Mouse (Mus musculus) heart, embryonic 15.5 days (tissue): ENCODE data around the gene Rnf157. TPM values are rescaled to one million over a fixed set of nuclear protein-coding genes. Genes with fewer than 3 reads are reported as not detected.

ENCODE experiments used
- ATAC-seq: fragments of 200-750 bp; cut with Nextera tagmentation; replicated peaks from 2 replicates; pipeline ENCODE4 v1.8.0; 2017; ENCODE audit warnings: low read depth, moderate TSS enrichment; ENCODE audit not compliant: insufficient number of reproducible peaks, insufficient read depth, low FRiP score
- H3K27ac ChIP-seq: fragments of 300-500 bp; sonication (generic); 2 replicates; pipeline ENCODE4 v1.5.1; 2015; ENCODE audit warnings: mild to moderate bottlenecking, inconsistent platforms
- H3K27me3 ChIP-seq: fragments of 300-500 bp; sonication (generic); 2 replicates; pipeline ENCODE4 v1.6.1; 2015; ENCODE audit warnings: inconsistent platforms
- H3K36me3 ChIP-seq: fragments of 300-500 bp; sonication (generic); 2 replicates; pipeline ENCODE4 v1.6.1; 2015; ENCODE audit warnings: mild to moderate bottlenecking, inconsistent platforms
- H3K4me1 ChIP-seq: fragments of 300-500 bp; sonication (generic); replicated peaks from 2 replicates; pipeline ENCODE4 v1.6.1; 2015; ENCODE audit warnings: inconsistent platforms
- H3K4me2 ChIP-seq: fragments of 300-500 bp; sonication (generic); 2 replicates; pipeline ENCODE4 v1.6.1; 2015; ENCODE audit warnings: inconsistent platforms, mild to moderate bottlenecking, moderate library complexity
- H3K4me3 ChIP-seq: fragments of 300-500 bp; sonication (generic); 2 replicates; pipeline ENCODE4 v1.5.1; 2015; ENCODE audit warnings: mild to moderate bottlenecking, inconsistent platforms
- H3K9ac ChIP-seq: fragments of 300-500 bp; sonication (generic); 2 replicates; pipeline ENCODE4 v1.6.1; 2015; ENCODE audit warnings: mild to moderate bottlenecking, inconsistent platforms
- H3K9me3 ChIP-seq: fragments of 300-500 bp; sonication (generic); replicated peaks from 2 replicates; pipeline ENCODE4 v1.6.1; 2016; ENCODE audit warnings: inconsistent platforms
- WGBS: fragments of 180-500 bp; shearing (Covaris S2); methylation state at CpG from one replicate; pipeline ENCODE4 v1.1.7; 2015; ENCODE audit warnings: mixed read lengths; 5-methylcytosine and 5-hydroxymethylcytosine counted together
- polyA plus RNA-seq: library from polyadenylated mRNA; unstranded; fragments of >200 nt; fragmentation: Nextera tagmentation; extraction: Ambion mirVana; gene quantifications from 2 replicates; pipeline ENCODE4 v1.2.1, GENCODE M21; 2015

Gene Rnf157
- polyA plus RNA-seq, 1 experiment from 2014 or later = 7.1 TPM

- Histone ChIP-seq H3K27me3 (no peaks in the 10 kb centered on the region), H3K4me1 (no peaks in the 10 kb centered on the region), H3K4me3 (no peak overlapping the region), H3K36me3 (no peaks in the 10 kb centered on the region), H3K4me2 (no peak overlapping the region), H3K27ac (no peak overlapping the region), H3K9ac (no peak overlapping the region), H3K9me3 (no peaks in the 10 kb centered on the region)
- WGBS = 75% methylated on average over 7 of the region's 7 CpGs
- ATAC-seq = no peak
Observed at GRCm38 (mm10) chr11:116347012-116347411, 65.8 kb downstream of the Rnf157 start.

- no peak overlapping the region for H3K4me2 ChIP-seq
- H3K4me1 ChIP-seq = peaks cover 2% of the 10 kb centered on the region; the same call in 1 of the 2 replicates
- H3K36me3 ChIP-seq = no peaks in the 10 kb centered on the region
- no peaks in the 10 kb centered on the region for H3K9me3 ChIP-seq
- no peak overlapping the region for H3K27ac ChIP-seq
- no peak for ATAC-seq
- 59% methylated on average over 25 of the region's 25 CpGs for WGBS
- H3K27me3 ChIP-seq = no peaks in the 10 kb centered on the region
- H3K9ac ChIP-seq = no peak overlapping the region
- H3K4me3 ChIP-seq = no peak overlapping the region
Observed at GRCm38 (mm10) chr11:116342069-116342791, 70.6 kb downstream of the Rnf157 start.

DNA sequence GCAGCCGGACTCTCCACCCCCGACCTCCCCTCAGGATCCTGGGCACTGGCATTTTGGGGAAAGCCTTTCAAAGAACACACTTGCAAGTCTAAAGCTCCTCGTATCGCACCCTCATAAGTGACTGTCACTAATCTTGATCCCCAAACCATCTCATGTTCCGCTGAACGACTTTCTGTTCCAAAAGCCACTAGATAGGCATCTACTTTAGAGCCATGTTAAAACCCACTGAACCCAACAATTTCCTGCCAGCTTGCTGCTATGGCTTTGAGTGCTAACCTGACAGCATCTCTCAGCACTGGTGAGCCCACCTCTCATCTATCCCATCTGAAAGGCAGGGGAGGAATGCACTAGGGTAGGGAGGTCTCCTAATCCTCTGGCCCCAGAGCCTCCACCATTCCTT is 75.3 kb downstream of the Rnf157 start:
- Histone ChIP-seq H3K4me1 (peaks cover 23% of the 10 kb centered on the region), H3K4me3 (no peak overlapping the region), H3K27me3 (peaks cover 26% of the 10 kb centered on the region), H3K36me3 (no peaks in the 10 kb centered on the region), H3K4me2 (no peak overlapping the region), H3K27ac (no peak overlapping the region), H3K9ac (no peak overlapping the region), H3K9me3 (no peaks in the 10 kb centered on the region)
- WGBS = 74% methylated on average over 6 of the region's 6 CpGs
- no peak for ATAC-seq

DNA sequence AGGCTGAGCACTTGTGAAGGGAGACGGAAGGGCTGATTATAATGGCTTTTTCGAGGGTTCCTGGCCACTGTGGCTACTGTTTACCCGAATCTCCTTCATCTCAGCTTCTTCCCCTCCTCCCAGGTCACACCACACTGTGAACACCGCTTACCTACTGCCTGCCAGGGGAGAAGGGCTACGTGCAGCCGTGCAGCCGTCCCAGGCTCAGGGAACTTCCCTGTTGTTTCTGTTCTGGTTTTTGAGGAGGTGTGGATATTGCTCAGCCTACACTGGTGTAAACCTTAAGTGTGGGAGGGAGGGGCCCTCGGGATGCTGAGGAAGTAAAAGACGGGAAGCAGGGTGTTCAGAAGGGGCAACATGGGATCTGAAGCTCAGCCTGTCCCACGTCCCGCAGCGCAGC is 75.8 kb downstream of the Rnf157 start:
- 54% methylated on average over 12 of the region's 12 CpGs for WGBS
- no peak for ATAC-seq
- Histone ChIP-seq H3K9ac (no peak overlapping the region), H3K27ac (no peak overlapping the region), H3K36me3 (no peaks in the 10 kb centered on the region), H3K4me1 (peaks cover 26% of the 10 kb centered on the region), H3K4me3 (no peak overlapping the region), H3K4me2 (no peak overlapping the region), H3K27me3 (peaks cover 26% of the 10 kb centered on the region), H3K9me3 (no peaks in the 10 kb centered on the region)

GRCm38 (mm10) chr11:116336393-116336792 is 76.4 kb downstream of the Rnf157 start:
- WGBS = 88% methylated on average over 4 of the region's 4 CpGs
- H3K36me3 ChIP-seq = no peaks in the 10 kb centered on the region
- peaks cover 26% of the 10 kb centered on the region for H3K27me3 ChIP-seq
- H3K4me2 ChIP-seq = peak overlapping the region; percentile 99; the same call in 1 of the 2 replicates
- no peak overlapping the region for H3K27ac ChIP-seq
- H3K4me3 ChIP-seq = peak overlapping the region; percentile 62; the same call in 1 of the 2 replicates
- no peak for ATAC-seq
- no peaks in the 10 kb centered on the region for H3K9me3 ChIP-seq
- H3K4me1 ChIP-seq = peaks cover 24% of the 10 kb centered on the region
- H3K9ac ChIP-seq = no peak overlapping the region

DNA sequence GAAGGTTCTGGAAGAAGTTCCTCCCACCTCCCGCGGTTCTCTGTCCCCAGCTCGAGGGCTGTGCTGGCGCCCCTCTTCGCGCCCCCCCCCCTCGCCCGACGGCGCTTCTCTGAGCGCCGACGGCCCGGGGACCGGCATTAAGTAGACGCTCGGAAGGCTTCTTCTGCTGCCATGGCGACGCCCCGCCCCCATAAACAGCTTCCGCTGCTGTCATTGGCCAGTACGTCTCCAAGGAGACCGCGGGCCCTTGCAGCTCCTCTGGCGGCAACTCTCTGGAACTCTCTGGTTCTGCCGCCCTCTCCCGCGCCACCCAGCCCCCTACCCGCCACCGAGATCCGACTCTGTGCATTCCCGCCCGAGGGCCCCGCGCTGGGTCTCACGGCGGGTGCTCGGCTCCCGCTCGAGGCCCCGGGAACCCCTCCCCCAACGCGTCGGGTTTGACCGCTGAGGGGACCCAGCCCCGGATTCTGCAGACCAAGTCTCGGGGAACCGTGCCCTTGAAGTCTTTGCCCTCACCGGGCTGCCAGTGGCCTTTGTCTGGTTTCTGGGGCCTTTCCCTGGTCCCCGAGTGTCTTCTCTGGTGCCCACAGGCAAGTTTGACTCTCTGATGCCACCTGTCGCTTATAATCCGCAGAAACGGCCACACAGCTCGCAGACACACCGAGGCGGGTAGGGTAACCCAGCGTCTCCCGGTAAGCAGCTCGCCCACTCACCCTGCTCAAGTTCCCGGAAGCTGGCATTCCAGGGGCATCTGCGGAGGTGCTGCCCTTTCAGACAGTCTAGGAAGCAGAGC is 77.4 kb downstream of the Rnf157 start, which contains the start of gene Foxj1:
Gene Foxj1, minus strand, starts transcription at position 156 of the 793 bp plus-strand sequence.
- peak within 1 kb of the TSS; percentile 99 for H3K4me2 ChIP-seq
- peaks cover 26% of the 10 kb centered on the region for H3K27me3 ChIP-seq
- no peaks in the 10 kb centered on the region for H3K9me3 ChIP-seq
- H3K4me3 ChIP-seq = peak within 1 kb of the TSS; percentile 62
- H3K27ac ChIP-seq = peak within 1 kb of the TSS; percentile 23; the same call in 1 of the 2 replicates
- under 1% methylated on average over 59 of the region's 61 CpGs for WGBS
- H3K9ac ChIP-seq = peak within 1 kb of the TSS; percentile 59
- H3K36me3 ChIP-seq = no peaks in the 10 kb centered on the region
- ATAC-seq = peak; percentile 87
- H3K4me1 ChIP-seq = peaks cover 24% of the 10 kb centered on the region

DNA sequence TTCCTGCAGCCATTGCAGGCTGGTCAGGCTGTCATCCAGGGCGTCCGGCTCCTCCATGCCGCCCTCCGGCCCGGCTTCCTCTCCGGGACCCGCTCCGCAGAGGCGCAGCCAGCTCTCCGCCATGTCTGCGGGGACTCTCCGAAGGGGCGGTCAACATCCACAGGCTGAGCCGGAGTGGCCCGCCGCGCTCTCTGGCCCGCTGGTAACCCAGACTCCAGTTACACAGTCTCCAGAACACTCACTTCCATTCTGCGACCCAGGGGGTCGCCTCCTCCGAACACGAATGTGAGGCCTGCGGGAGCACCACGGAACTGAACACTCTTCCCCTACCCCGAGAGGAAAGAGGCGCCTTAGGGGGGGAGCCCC is 78.4 kb downstream of the Rnf157 start:
- peaks cover 33% of the 10 kb centered on the region for H3K4me1 ChIP-seq
- peak overlapping the region; percentile 62 for H3K4me3 ChIP-seq
- no peak overlapping the region for H3K27ac ChIP-seq
- 6% methylated on average over 26 of the region's 26 CpGs for WGBS
- H3K9me3 ChIP-seq = no peaks in the 10 kb centered on the region
- peak overlapping the region; percentile 99 for H3K4me2 ChIP-seq
- H3K9ac ChIP-seq = no peak overlapping the region
- H3K27me3 ChIP-seq = peaks cover 26% of the 10 kb centered on the region
- ATAC-seq = no peak
- no peaks in the 10 kb centered on the region for H3K36me3 ChIP-seq

GRCm38 (mm10) chr11:116333526-116334416 is 79.1 kb downstream of the Rnf157 start:
- no peak overlapping the region for H3K9ac ChIP-seq
- H3K36me3 ChIP-seq = no peaks in the 10 kb centered on the region
- H3K4me2 ChIP-seq = peak overlapping the region; percentile 99
- H3K4me3 ChIP-seq = peak overlapping the region; percentile 62
- peaks cover 37% of the 10 kb centered on the region for H3K4me1 ChIP-seq
- WGBS = 24% methylated on average over 31 of the region's 31 CpGs
- H3K27ac ChIP-seq = no peak overlapping the region
- no peak for ATAC-seq
- H3K27me3 ChIP-seq = peaks cover 26% of the 10 kb centered on the region
- H3K9me3 ChIP-seq = no peaks in the 10 kb centered on the region

- Histone ChIP-seq H3K4me1 (peaks cover 37% of the 10 kb centered on the region), H3K9ac (no peak overlapping the region), H3K4me3 (no peak overlapping the region), H3K4me2 (no peak overlapping the region), H3K36me3 (no peaks in the 10 kb centered on the region), H3K9me3 (no peaks in the 10 kb centered on the region), H3K27ac (no peak overlapping the region), H3K27me3 (peaks cover 26% of the 10 kb centered on the region)
- 88% methylated on average over 3 of the region's 3 CpGs for WGBS
- ATAC-seq = no peak
Observed at GRCm38 (mm10) chr11:116332983-116333270, 79.9 kb downstream of the Rnf157 start.

- no peak overlapping the region for H3K27ac ChIP-seq
- H3K9ac ChIP-seq = no peak overlapping the region
- H3K4me3 ChIP-seq = no peak overlapping the region
- H3K36me3 ChIP-seq = no peaks in the 10 kb centered on the region
- no peaks in the 10 kb centered on the region for H3K9me3 ChIP-seq
- H3K4me2 ChIP-seq = no peak overlapping the region
- WGBS = 50% methylated on average over 18 of the region's 19 CpGs
- peaks cover 26% of the 10 kb centered on the region for H3K27me3 ChIP-seq
- ATAC-seq = no peak
- H3K4me1 ChIP-seq = peaks cover 37% of the 10 kb centered on the region
Observed at GRCm38 (mm10) chr11:116332232-116332982, 80.4 kb downstream of the Rnf157 start.

DNA sequence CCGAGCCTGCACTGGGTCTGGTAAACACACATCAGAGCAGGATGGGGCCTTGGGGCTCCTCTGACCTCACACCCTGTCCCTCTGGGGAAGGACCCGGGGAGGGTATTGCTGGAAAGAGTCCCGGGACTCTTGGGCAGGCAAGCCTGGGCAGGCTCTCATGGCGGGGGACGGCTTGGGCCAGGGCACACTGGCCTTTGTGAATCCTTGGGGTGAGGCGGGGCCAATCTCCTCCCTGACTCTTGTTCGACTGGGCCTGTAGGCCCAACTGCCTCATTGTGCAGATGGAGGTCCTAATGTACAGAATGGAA is 82.7 kb downstream of the Rnf157 start:
- Histone ChIP-seq H3K9me3 (no peaks in the 10 kb centered on the region), H3K27me3 (peaks cover 26% of the 10 kb centered on the region), H3K4me2 (no peak overlapping the region), H3K4me3 (no peak overlapping the region), H3K36me3 (no peaks in the 10 kb centered on the region), H3K9ac (no peak overlapping the region), H3K27ac (no peak overlapping the region), H3K4me1 (peaks cover 31% of the 10 kb centered on the region)
- ATAC-seq = no peak
- 68% methylated on average over 7 of the region's 7 CpGs for WGBS
